Mouse (Mus musculus) cerebellum, postnatal 4 days (tissue): ENCODE measurements around the gene Triobp.
A peak's percentile ranks its signal among the peaks of the same experiment; 100 is the strongest.

Experiments
- DNase-seq, 2 experiments: peaks; one replicate each; pipeline ENCODE4 v3.0.0; 2022; ENCODE audit warnings: low spot score in 2 of 2, mixed read lengths in 1 of 2

Triobp gene

DNA sequence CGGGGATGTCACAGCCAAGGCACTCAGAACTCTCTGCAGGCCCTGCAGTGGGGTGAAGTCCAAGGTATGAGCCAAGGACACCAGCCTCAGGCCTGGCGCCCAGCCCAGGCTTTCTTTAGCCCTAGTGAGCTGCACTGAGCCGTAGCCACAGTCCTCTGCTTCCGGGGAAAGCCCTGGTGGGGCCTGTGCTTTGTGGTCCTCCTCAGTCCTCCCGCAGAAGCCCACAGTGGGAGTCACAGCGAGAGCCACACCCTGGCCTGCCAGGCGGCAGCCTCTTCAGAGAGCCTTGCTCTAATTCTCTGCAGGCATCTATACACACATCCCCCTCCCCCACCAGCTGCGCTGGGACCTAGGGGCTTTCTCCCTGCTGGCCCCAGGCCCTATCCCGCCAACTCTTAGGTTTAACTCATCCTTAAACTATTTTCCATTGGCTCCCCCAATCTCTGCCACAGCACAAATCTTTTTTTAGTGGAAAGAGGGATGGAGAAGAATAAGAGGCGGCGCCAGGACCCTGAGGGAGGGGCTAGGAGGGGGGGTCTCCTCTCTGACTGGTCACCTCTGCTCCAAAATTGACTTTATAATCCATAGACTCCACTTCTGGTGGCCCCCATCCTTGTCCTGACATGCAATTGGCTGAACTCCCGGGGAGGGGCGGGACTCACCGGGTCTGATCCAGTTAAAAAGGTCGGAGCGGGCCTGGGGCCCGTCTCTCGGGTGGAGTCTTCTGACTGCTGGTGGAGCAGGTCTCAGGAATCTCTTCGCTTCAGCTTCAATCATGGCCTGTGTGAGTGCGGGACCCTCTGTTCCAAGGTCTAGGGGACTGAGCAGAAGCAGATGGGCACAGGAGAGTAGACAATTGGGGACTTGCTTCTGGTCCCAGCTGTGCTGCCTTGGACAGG, 21.3 kb upstream of the Triobp start, which contains the start of gene Lgals1:
Gene Lgals1 (plus strand): TSS at position 705 of the 899 bp plus-strand sequence.
- peak; percentile 44 to 78 for DNase-seq

DNA sequence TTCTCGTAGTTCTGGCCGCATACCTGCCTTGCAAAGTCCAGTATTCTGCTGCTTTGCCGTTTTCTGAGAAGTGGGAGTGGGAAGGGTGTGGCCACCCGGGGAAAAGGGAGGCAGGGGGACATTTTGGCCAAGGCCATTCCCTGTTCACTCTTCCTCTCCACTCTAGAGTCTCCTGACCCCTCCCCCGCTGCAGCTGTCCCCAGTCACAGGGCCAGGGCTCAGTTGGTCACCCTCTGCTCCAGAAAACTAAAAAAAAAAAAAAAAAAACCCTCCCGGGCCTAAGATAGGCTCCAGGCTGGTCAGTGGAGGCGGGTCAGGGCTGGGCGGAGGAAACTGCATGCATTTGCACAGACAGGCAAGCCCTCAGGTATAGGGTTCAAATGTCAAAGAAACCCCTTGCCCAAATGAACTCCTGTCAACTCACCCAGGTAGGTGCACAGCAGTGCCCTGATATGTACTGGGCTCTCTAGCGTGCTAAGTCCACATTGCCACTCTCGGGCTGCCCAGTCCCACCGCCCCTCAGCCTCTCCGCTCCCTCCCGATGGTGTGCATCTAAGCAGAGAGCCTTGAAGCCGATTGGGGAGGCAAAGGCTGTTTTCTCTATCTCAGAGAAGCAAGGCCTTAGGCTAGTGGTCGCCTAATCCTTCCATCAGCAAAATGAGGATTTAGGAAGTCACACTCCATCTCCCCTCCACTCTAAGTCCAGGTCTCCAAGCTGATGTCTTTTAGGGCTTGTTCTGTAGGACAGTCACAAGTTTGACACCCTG, 20.3 kb upstream of the Triobp start:
- no peak for DNase-seq

DNA sequence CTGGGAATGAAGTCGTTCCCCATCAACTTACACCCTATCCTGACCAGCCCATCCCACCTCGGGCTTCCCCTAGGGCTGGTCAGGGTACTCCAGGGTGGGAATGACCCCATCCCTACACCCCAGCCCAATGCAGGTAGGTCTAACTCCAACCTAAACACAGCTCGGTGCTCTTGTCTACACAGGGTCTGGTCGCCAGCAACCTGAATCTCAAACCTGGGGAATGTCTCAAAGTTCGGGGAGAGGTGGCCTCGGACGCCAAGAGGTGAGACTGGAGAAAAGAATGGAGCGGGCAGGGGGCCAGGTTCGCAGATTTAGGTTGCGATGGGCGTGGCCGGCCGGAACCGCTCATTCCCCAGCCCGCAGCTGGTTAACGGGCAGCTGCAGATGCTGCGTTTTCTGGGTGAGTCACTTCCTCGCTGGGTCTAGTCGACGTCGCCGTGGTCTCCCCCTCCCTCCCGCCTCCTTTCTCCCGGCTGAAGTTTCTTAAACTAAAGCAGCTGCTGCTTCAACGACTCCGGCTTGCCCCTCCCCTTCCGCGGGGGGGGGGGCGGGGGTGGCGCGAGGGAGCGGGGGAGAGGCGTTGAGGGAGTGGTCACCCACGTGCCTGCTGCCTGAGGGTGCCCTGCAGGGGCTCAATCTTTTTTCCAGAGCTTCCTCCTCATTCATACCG, 19.6 kb upstream of the Triobp start:
- DNase-seq = no peak

DNA sequence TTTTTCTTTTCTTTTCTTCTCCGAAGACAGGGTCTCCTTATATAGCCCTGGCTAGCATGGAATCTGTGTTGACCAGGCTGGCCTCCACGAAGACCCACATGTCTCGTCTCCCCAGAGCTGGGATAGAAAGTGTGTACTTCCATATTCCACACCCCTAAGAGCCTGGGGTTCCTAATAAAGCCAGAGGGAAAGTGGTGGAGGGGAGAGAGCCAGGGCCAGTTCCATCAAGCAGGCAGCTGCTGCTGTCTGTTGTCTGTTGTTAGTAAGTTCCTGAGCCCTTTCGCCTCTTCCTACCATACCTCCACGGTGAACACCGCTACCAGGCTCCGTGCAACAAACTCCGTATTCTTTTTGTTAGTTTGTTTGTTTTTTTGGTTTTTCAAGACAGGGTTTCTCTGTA, 19.0 kb upstream of the Triobp start:
- DNase-seq = no peak

DNA sequence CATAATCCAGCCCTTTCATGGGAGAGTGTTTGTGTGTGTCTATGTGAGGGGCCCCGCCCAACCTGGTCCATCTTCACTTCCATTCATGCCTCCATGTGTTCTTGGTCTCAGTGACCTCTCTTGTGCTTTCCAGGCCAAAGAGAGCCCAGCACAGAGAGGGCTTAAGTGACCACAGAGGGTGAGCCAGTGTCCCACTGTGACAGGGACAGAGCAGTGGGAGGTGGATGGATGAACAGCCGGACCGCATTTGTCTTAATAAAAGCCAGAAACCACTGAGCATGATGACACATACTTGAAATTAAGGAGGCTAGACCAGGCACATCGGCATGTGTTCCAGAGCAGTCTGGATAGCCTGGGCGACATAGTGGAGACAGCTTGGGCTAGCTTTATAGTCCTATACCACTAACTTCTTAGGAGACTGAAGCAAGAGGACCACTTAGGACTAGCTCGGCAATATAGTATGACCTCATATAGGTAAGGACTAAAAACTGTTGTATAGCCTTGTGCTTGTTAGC, 17.3 kb upstream of the Triobp start:
- no peak for DNase-seq

DNA sequence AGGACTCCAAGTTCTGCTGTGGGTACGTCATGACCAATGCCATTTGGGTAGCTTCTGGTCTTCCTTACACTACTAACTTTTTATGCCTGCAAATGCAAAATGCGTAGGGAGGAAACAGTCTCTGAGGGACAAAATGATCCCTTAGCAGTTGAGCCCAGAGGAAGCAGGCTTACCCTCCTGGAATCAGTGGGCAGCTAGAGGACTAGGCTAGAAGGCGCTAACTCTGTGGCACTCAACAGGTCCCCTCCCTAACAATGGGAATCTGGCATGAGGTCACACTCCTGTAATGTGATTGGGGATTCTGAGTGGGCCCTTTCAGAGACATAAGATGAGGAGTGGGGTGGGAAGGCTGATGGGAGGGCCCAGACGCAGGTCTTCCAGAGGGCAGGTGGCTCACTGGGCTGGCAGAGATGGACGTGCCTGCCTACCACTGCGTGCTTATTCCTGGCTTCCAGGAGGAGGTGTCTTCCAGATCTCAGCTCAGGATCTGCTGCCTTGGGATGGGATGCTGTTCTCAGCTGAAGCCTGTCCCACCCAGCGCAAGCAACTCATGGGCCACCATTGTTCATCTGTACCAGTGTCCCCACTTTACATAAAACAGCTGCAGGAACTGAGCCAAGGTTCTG, 16.6 kb upstream of the Triobp start:
- DNase-seq = no peak

DNA sequence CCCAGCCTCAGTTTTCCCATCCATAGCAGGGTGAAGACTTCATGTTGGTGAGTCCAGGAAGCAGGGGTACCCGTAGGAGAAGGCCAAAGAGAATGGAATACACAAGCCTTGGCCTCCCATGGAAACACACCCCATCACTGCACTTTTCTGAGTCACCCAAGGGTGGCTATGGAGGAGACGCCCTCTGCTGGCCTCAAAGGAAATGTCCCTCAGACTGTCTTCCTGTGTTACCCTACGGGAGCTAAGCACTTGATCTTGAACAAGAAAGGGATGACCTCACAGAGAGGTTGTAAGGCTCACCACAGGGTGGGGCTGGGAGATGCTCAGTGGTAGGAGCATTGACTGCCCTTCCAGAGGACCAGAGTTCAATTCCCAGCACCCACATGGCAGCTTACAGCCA, 15.9 kb upstream of the Triobp start:
- no peak for DNase-seq

DNA sequence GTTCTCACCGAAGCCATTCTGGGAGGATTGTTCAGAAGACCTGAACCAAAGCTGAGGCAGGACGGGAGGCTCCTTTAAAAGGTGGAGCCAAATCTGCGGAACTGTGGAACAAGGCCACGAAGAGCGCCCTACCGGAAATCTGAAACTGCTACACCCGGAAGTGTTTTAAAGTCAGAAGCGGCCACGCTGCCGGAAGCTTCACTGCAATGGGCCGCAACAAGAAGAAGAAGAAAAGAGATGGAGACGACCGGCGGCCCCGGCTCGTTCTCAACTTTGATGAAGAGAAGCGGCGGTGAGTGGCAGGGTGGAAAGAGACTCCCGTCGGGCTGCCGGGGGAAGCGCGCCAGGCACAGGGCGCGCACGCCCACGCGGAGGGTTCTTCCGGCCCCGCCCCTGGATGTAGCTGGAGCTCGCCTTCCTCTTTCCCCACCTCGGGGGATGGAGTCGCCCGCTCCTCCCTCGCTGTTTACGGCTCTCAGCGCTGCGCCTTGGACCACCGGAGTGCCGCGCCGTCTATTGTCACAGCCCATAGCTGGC, 12.7 kb upstream of the Triobp start, which contains the start of gene Nol12:
Gene Nol12 (plus strand): TSS at position 150 of the 537 bp plus-strand sequence.
- DNase-seq = peak; percentile 61 to 83

DNA sequence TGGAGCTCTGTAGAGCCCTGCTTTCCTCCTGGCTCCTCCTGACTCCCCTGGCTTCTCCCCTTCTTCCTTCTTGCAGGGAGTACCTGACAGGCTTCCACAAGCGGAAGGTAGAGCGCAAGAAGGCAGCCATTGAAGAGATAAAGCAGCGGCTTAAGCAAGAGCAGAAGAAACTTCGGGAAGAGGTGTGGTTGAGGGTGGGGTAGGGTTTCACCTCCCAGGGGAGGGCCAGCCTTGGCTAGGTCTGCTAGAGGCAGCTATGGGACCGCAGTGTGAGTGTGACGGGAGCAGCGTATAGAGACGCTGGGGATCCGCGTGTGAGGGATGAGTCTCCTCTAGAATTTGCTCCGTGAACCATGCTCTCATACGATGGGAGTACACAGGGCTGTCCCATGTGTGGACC, 11.1 kb upstream of the Triobp start:
- DNase-seq = no peak

DNA sequence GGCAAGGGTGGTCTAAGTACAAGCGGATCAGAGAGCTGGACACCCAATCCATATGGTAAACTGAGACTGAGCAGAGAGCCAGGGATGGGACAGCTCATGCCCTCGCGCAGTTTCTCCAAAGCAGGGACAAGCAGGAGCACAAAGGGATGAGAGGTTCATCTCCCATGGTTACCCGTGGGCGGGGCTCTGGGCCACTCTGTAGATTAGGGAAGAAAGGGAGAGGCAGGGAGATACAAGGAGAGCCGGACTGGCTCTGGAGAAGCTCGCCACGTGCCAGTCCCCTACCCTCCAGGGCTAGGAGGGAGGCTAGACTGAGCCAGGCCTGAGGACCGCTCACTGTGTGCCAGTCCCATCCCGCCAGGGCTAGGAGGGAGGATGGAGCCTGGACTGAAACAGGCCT, 10.2 kb upstream of the Triobp start:
- no peak for DNase-seq

DNA sequence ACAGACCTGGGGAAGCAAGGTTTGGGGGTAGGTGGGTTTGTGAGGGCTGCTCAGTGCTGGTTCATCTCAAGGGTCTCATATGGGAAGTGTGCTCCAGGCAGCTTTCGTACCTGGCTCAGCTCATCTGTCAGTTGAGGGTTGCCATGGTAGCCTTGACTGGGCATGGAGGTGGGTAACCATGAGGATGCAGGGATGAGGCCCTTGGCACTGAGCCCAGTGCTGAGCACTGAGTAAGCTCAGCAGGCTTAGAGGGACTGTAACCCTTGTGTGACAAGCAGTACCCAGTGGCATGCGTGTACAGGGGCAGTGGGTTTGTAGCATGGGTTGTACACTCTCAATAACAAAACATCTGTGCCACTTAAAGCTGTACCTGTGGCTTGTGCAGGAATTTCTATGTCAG, 9.6 kb upstream of the Triobp start:
- no peak for DNase-seq

DNA sequence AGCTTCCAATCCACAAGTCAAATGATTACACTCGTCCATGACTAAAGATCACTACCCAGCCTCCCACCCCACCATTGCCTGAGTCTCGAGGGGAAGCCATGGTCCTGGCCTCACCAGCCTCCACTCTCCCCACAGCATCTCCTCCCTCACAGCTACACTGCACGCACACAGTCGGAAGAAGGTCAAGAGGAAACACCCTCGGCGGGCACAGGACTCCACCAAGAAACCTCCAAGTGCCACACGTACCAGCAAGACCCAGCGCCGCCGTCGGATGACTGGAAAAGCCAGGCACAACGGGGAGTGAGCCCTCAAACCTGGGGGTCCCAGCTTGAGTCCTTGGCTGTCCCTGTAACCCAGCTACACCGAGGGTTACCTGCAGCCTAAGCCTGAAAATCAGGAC, 7.2 kb upstream of the Triobp start:
- DNase-seq = no peak

DNA sequence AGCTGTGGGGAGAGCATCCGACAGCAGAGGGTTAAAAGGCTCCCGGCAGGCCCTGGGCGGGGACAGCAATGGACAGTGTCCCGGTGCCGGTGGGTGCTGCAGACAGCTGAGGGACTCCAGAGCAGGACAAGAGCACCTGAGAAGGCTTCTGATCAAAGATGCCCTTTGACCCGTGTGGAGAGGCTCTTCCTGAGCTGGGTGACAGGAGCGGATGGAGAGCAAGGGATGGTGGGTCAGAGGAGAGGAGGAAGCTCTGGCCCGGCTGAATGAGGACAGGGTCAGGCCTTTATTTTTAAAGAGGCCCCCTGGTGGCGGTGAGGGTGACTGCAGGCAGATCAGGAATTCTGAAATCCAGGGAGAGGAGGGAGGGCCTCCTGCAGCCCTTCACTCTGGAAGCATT, 4.9 kb upstream of the Triobp start:
- DNase-seq = peak; percentile 81 to 86

DNA sequence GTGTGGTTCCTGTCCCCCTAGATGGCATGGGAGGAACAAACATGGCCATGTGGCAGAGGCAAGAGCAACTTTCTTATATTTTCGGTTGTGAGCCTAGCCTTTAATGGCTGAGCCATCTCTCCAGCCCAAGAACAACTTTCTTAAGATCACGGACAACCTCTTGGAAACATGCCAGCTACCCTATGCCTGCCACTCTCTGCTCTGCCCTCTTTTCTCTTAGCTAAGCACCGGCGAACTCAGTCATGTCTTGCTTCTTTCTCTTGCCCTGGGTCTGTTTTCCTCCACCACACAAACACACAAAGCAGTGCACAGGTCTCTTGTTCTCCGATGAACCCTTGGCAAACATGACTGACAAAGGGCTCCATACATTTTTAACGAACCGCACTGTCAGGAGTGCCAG, 1.3 kb upstream of the Triobp start:
- no peak for DNase-seq

DNA sequence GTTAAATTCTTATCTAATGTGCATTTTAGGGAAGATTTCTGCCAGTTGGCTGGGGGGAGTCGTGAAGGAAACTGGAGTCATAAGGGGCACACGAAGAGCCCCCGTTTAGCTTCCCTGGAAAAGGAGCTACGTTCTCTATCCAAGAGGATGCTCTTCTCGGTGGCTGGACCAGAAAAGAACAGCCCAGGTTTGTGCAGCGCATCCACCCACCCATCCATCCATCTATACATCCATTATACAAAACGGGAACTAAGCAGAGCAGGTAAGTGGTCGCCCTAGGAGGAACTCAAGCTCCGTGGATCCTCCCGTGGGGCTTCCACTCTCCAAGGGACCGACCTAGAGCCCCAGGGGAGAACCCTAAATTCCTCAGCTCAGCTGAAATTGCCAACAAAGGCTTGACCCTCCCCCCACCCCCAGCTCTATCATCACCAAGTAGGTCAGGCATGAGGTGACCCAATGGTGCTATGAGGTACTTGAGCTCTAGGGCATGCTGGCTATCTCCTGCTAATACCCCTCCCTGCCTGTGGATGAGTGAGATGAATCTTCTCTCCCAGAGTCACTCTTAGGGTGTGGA, 715 bp downstream of the Triobp start:
- DNase-seq = no peak

DNA sequence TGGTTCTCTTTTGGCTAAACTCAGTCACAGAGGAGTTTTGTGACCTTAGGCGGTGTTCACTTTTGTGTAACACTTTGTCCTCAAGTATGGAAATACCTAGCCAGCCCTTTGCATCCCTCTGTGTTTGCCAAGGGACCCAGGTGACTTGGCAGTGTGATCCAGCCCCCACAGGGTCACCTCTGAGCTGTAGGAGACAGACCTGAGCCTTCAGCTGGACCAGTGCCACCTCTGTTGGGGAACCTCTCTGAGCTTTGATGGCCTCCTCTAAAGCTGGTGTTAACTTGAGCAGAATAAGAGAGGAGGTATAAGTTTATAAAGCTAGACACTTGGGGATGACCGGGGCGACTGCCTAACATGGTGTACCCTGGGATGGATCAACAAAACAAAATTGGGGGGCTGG, 1.4 kb downstream of the Triobp start:
- DNase-seq = peak in 1 of 2 experiments; percentile 17

DNA sequence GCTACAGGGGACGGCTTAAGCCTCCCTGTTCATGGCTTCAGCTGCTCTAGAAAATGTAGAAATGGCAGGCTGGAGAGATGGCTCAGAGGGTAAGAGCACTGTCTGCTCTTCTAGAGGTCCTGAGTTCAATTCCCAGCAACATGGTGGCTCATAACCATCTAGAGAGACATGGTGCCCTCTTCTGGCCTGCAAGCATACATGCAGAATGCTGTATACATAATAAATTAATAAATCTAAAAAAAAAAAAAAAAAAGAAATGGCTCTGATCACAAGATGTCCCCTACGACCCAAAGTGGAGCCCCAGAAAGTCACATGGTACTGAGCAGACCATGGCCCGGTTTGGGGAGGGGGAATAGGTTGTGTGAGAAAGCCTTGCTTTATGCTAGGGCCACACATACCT, 8.1 kb downstream of the Triobp start:
- DNase-seq = no peak

DNA sequence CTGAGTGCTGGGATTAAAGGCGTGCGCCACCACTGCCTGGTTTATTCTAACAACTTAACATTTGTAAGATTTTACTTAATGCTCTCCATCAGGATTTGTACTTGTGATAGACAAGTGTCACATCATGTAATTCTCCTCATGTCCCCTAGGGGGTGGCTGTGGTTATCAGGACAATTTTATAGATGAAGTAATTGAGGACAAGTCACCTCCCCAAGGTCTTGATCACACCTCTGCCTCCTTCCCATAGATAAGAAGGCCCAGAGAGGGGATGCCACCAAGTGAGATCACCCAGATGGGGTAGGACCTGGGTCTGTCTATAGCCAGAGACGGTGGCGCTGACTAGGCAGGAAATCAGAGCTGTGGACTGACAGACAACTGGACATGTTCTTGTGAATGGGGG, 8.8 kb downstream of the Triobp start:
- DNase-seq = no peak

DNA sequence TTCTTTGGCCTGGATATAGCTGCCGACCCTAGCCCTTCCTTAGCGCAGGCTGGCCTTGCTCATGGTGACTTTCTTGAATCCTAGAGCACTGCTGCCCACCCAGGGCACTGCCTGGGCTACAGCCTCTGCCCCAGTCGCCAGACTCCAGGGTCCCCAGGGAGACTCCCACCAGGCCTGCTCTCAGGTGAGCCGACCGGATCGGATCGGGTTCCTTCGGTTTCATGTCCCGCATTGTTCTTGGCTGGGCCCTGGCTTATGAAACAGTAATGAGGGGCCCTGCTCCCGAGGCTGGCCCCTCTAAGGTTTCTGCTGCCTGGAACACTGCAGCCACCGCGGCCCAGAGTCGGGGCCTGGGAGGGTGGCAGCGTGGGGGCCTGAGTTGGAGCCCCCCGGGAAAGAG, 9.5 kb downstream of the Triobp start:
- DNase-seq = no peak

DNA sequence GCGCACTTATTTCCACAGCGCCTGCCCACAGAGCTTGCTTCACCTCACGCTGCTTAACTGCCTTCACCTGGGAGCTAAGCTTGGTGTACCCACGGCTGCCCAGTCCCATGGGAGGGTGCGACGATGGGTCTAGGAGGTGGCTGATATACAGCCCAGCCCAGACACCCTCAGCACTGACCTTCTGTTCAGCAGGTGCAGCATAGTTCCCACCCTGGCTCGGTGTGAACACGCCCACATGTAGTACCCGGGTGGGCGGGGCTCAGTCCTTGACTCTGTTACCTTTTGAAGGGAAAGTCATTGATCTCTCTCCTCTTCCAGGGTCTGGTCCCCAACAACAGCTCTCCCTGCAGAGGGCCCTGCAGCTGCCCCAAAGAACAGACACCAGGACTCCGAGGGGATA, 12.0 kb downstream of the Triobp start:
- DNase-seq = no peak

DNA sequence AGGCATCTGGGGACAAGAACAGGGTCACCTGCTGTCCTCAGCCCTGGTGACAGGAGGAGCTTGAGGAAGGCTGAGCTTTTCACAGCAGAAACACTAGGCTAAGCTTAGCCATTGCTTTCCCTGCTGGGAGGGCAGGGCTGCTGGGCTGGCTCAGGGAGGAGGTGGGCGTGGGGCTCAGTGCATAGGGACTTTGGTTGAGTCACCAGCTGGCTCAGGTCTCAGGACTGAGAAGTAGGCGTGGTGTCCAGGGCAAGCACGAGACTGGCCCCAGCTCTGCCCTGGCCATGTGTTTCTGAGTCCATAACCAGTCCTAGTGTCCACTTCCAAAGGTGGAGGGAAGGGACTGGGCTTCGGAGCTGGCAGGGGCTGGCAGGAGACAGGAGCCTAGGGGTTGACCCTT, 12.6 kb downstream of the Triobp start:
- DNase-seq = no peak
